Mouse (Mus musculus): ENCODE data around the gene Gch1. TPM values are rescaled to one million over a fixed set of nuclear protein-coding genes. Genes with fewer than 3 reads are reported as not detected.

Gene Gch1
- polyA plus RNA-seq, 1 experiment: 16.1 TPM

GRCm38 (mm10) chr14:47190626-47191025 lies 1.4 kb upstream of the Gch1 start:
- Histone ChIP-seq H3K36me3 (ENCODE audit: control insufficient read depth, insufficient read depth, low read length) (no peaks in the 10 kb centered on the region), H3K4me1 (ENCODE audit: control insufficient read depth, insufficient read depth, insufficient read length) (peaks cover 7% of the 10 kb centered on the region; the same call in 1 of the 2 replicates)

GRCm38 (mm10) chr14:47189635-47189955 lies 382 bp upstream of the Gch1 start:
- WGBS: 13% methylated on average over 8 of the region's 8 CpGs
- TF ChIP-seq CTCF (IDR thresholded peaks at IDR 0.05; ENCODE audit: extremely low read depth, insufficient read depth, insufficient read length, insufficient replicate concordance) (no peak), POLR2A (IDR thresholded peaks at IDR 0.05; ENCODE audit: low read depth, low read length) (no peak)
- Histone ChIP-seq H3K4me1 (ENCODE audit: control insufficient read depth, insufficient read depth, insufficient read length) (peaks cover 7% of the 10 kb centered on the region; the same call in 1 of the 2 replicates), H3K27me3 (ENCODE audit: control insufficient read depth, insufficient read depth, low read length) (no peaks in the 10 kb centered on the region), H3K36me3 (ENCODE audit: control insufficient read depth, insufficient read depth, low read length) (no peaks in the 10 kb centered on the region), H3K4me3 (ENCODE audit: extremely low read depth, insufficient read depth, insufficient read length) (peak overlapping the region; percentile 72), H3K27ac (ENCODE audit: insufficient read depth, low read length) (0 out of 2 replicates have a peak overlapping the region, but pooled peaks have one; percentile 4)
- no peak for DNase-seq (ENCODE audit: low read depth in 1 of 2, low spot score in 2 of 2)

More at GRCm38 (mm10) chr14:47190626-47191025, 1.4 kb upstream of the Gch1 start:
- Histone ChIP-seq H3K27me3 (ENCODE audit: control insufficient read depth, insufficient read depth, low read length) (no peaks in the 10 kb centered on the region), H3K4me3 (ENCODE audit: extremely low read depth, insufficient read depth, insufficient read length) (no peak overlapping the region), H3K27ac (ENCODE audit: insufficient read depth, low read length) (no peak overlapping the region)
- TF ChIP-seq POLR2A (IDR thresholded peaks at IDR 0.05; ENCODE audit: low read depth, low read length): no peak
- TF ChIP-seq CTCF (IDR thresholded peaks at IDR 0.05; ENCODE audit: extremely low read depth, insufficient read depth, insufficient read length, insufficient replicate concordance): no peak
- DNase-seq (ENCODE audit: low read depth in 1 of 2, low spot score in 2 of 2): no peak
- WGBS: 82% methylated on average over 4 of the region's 4 CpGs

- peak overlapping the region; percentile 72 for H3K4me3 ChIP-seq (ENCODE audit: extremely low read depth, insufficient read depth, insufficient read length)
- H3K27me3 ChIP-seq (ENCODE audit: control insufficient read depth, insufficient read depth, low read length): no peaks in the 10 kb centered on the region
- H3K36me3 ChIP-seq (ENCODE audit: control insufficient read depth, insufficient read depth, low read length): no peaks in the 10 kb centered on the region
- no peak for TF ChIP-seq CTCF (IDR thresholded peaks at IDR 0.05; ENCODE audit: extremely low read depth, insufficient read depth, insufficient read length, insufficient replicate concordance)
- no peak for TF ChIP-seq POLR2A (IDR thresholded peaks at IDR 0.05; ENCODE audit: low read depth, low read length)
- H3K27ac ChIP-seq (ENCODE audit: insufficient read depth, low read length): peak overlapping the region; percentile 82
- DNase-seq (ENCODE audit: low read depth in 1 of 2, low spot score in 2 of 2): peak in 1 of 2 experiments; percentile 19
- 2% methylated on average over 16 of the region's 16 CpGs for WGBS
- peaks cover 7% of the 10 kb centered on the region; the same call in 1 of the 2 replicates for H3K4me1 ChIP-seq (ENCODE audit: control insufficient read depth, insufficient read depth, insufficient read length)
Measured at GRCm38 (mm10) chr14:47188475-47188847, 752 bp downstream of the Gch1 start.

- H3K36me3 ChIP-seq (ENCODE audit: control insufficient read depth, insufficient read depth, low read length): no peaks in the 10 kb centered on the region
- DNase-seq (ENCODE audit: low read depth in 1 of 2, low spot score in 2 of 2): peak; percentile 63 to 67
- peak overlapping the region; percentile 63 for H3K27ac ChIP-seq (ENCODE audit: insufficient read depth, low read length)
- TF ChIP-seq POLR2A (IDR thresholded peaks at IDR 0.05; ENCODE audit: low read depth, low read length) (no peak), CTCF (IDR thresholded peaks at IDR 0.05; ENCODE audit: extremely low read depth, insufficient read depth, insufficient read length, insufficient replicate concordance) (no peak)
- H3K4me1 ChIP-seq (ENCODE audit: control insufficient read depth, insufficient read depth, insufficient read length): peaks cover 7% of the 10 kb centered on the region; the same call in 1 of the 2 replicates
- peak overlapping the region; percentile 72 for H3K4me3 ChIP-seq (ENCODE audit: extremely low read depth, insufficient read depth, insufficient read length)
- WGBS: 6% methylated on average over 12 of the region's 12 CpGs
- H3K27me3 ChIP-seq (ENCODE audit: control insufficient read depth, insufficient read depth, low read length): no peaks in the 10 kb centered on the region
Measured at GRCm38 (mm10) chr14:47187666-47188360, 1.4 kb downstream of the Gch1 start.

GRCm38 (mm10) chr14:47187261-47187660 lies 2.0 kb downstream of the Gch1 start:
- H3K36me3 ChIP-seq (ENCODE audit: control insufficient read depth, insufficient read depth, low read length): no peaks in the 10 kb centered on the region
- H3K4me1 ChIP-seq (ENCODE audit: control insufficient read depth, insufficient read depth, insufficient read length): peaks cover 7% of the 10 kb centered on the region; the same call in 1 of the 2 replicates
- no peak overlapping the region; the same call in 1 of the 2 replicates for H3K4me3 ChIP-seq (ENCODE audit: extremely low read depth, insufficient read depth, insufficient read length)
- no peak for DNase-seq (ENCODE audit: low read depth in 1 of 2, low spot score in 2 of 2)
- H3K27ac ChIP-seq (ENCODE audit: insufficient read depth, low read length): peak overlapping the region; percentile 55
- TF ChIP-seq POLR2A (IDR thresholded peaks at IDR 0.05; ENCODE audit: low read depth, low read length) (no peak), CTCF (IDR thresholded peaks at IDR 0.05; ENCODE audit: extremely low read depth, insufficient read depth, insufficient read length, insufficient replicate concordance) (no peak)
- 71% methylated on average over 1 of the region's 1 CpGs for WGBS
- H3K27me3 ChIP-seq (ENCODE audit: control insufficient read depth, insufficient read depth, low read length): no peaks in the 10 kb centered on the region

- Histone ChIP-seq H3K27ac (ENCODE audit: insufficient read depth, low read length) (no peak overlapping the region), H3K4me3 (ENCODE audit: extremely low read depth, insufficient read depth, insufficient read length) (no peak overlapping the region), H3K4me1 (ENCODE audit: control insufficient read depth, insufficient read depth, insufficient read length) (peaks cover 7% of the 10 kb centered on the region; the same call in 1 of the 2 replicates), H3K36me3 (ENCODE audit: control insufficient read depth, insufficient read depth, low read length) (no peaks in the 10 kb centered on the region), H3K27me3 (ENCODE audit: control insufficient read depth, insufficient read depth, low read length) (no peaks in the 10 kb centered on the region)
- no peak for DNase-seq (ENCODE audit: low read depth in 1 of 2, low spot score in 2 of 2)
- no peak for TF ChIP-seq POLR2A (IDR thresholded peaks at IDR 0.05; ENCODE audit: low read depth, low read length)
- no peak for TF ChIP-seq CTCF (IDR thresholded peaks at IDR 0.05; ENCODE audit: extremely low read depth, insufficient read depth, insufficient read length, insufficient replicate concordance)
- 50% methylated on average over 2 of the region's 2 CpGs for WGBS
Measured at GRCm38 (mm10) chr14:47186561-47186960, 2.7 kb downstream of the Gch1 start.

All from spleen, adult 2 months (tissue).